Mouse (Mus musculus): ENCODE data around the gene Ubfd1. TPM values are rescaled to one million over a fixed set of nuclear protein-coding genes. Genes with fewer than 3 reads are reported as not detected.

Ubfd1 gene
- 38.5 TPM for total RNA-seq (2023)

DNA sequence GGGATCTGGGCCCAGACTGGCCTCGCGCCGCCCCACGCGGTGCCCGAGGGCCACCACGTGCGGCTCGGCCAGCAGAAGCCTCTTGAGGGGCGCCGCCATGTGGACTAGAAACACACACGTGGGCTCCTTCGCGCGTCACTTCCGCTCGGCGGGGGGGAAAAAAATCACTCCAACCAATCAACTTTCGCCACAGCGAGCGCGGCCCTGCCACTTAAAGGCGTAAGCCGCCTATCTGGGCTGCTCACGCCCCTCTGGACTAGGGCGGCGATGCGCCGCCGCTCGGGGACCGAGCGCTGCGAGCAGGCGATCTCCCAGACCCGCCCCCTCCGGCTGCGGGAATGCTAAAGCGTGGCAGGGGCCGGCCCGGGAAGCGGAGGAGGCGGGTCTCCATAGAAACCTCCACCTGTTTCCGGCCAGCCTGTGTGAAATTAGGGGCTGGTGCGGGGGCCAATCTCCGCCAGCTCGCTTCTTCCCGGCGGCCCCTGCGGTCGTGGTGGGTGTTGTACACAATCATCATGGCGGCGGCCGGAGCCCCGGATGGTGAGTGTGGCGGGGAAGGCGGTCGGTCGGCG lies at the start of gene Ubfd1, which contains the start of gene Ears2:
TSS of gene Ubfd1 (plus strand) at position 231 of the 572 bp plus-strand sequence.
TSS of gene Ears2 (minus strand) at position 319 of the 572 bp plus-strand sequence.

DNA sequence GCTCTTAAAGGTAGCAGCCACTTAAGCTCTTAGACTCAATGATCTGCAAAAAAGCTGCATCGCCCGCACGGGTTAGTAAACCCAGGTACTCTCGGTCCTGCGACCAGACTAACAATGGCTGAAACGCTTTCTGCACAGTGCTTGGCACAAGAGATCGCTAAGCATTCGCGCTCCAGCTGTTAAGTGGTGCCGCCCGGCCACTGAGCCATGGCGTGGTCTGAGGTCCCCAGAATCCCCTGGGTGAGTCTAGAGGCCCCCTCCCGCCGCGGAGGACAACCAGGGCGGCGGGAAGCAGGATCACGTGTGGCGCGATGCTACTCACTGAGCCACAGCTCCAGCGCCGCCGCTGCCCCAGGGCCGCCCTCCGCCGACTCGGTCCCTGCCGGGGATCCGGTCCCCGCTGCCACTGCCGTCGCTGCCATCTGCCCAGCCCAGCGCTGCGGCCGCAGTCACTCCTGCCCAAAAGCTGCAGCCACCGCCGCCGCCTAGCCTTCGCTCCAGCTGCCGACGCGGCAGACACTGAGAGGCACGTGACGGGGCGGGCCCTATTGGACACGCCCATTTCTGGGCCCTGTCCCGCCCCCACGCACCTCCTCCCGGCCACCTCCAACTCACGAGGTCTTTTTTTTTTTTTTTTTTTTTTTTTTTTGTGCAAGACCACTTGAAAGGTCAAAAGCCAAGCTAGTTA lies 46.2 kb upstream of the Ubfd1 start, which contains the start of gene Gga2:
TSS of gene Gga2 (minus strand) at position 556 of the 688 bp plus-strand sequence.

DNA sequence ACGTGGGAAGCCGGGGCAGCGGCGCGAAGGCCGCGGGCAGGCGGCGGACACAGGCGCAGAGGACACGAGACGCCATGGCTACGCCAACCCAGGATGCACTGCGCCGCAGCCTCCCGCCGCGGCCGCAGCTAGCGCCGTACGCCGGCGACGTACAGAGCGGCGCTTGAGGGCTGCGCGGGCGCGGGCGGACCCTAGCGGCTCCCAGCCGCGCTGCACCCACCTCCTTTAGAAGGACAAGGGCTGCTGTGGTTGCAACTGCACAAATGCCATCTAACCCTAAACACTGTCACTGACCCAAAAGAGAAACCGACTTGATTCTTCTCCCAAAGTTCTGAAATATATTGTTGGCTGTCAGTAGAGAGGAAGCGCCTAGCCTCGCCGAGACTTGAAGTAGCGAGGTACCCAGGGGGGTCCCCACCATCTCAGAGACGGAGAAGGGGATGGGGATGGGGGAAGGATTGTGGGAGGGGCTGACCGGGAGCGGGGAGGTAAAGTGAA lies 34.8 kb downstream of the Ubfd1 start, which contains the start of gene Ndufab1:
TSS of gene Ndufab1 (minus strand) at position 140 of the 498 bp plus-strand sequence.

Other genes starting within 250 kb of the Ubfd1 start
- not detected for gene Scnn1b, start 202.1 kb upstream of the Ubfd1 start, total RNA-seq (2023)
- 11.4 TPM for gene Cog7, start 85.5 kb upstream of the Ubfd1 start, total RNA-seq (2023)
- 25.8 TPM for gene Gga2, start 46.0 kb upstream of the Ubfd1 start, total RNA-seq (2023)
- 14.5 TPM for gene Ears2, start 88 bp downstream of the Ubfd1 start, total RNA-seq (2023)
- 70.8 TPM for gene Ndufab1, start 34.7 kb downstream of the Ubfd1 start, total RNA-seq (2023)
- 2.6 TPM for gene Palb2, start 65.8 kb downstream of the Ubfd1 start, total RNA-seq (2023)
- gene Dctn5, start 65.9 kb downstream of the Ubfd1 start, total RNA-seq (2023) = 67.8 TPM
- gene Plk1, start 92.3 kb downstream of the Ubfd1 start, total RNA-seq (2023) = 3.0 TPM
- gene Ern2, start 119.0 kb downstream of the Ubfd1 start, total RNA-seq (2023) = not detected
- gene Chp2, start 152.3 kb downstream of the Ubfd1 start, total RNA-seq (2023) = not detected
- 161 TPM for gene Prkcb, start 221.6 kb downstream of the Ubfd1 start, total RNA-seq (2023)